Mouse (Mus musculus): ENCODE data around the gene Ifnar1.

GRCm38 (mm10) chr16:91533097-91534001 lies 48.3 kb downstream of the Ifnar1 start:
- TF ChIP-seq POLR2A (IDR thresholded peaks at IDR 0.05; ENCODE audit: borderline replicate concordance, control insufficient read depth, low read depth, low read length) = no peak
- no peak for TF ChIP-seq CTCF (IDR thresholded peaks at IDR 0.05; ENCODE audit: control insufficient read depth, insufficient read depth, low read length)

All from bone marrow, adult 2 months (tissue).